Mouse (Mus musculus) liver, embryonic 14.5 days (tissue): ENCODE measurements around the gene 4930556J24Rik.

ENCODE experiments used
- CTCF ChIP-seq: IDR thresholded peaks from 2 replicates; pipeline ENCODE4 v1.5.1; 2016; ENCODE audit warnings: antibody characterized with exemption, low read depth, control low read depth
- EP300 ChIP-seq: IDR thresholded peaks from 2 replicates; pipeline ENCODE4 v1.6.1; 2016; ENCODE audit warnings: antibody characterized with exemption, low read depth

DNA sequence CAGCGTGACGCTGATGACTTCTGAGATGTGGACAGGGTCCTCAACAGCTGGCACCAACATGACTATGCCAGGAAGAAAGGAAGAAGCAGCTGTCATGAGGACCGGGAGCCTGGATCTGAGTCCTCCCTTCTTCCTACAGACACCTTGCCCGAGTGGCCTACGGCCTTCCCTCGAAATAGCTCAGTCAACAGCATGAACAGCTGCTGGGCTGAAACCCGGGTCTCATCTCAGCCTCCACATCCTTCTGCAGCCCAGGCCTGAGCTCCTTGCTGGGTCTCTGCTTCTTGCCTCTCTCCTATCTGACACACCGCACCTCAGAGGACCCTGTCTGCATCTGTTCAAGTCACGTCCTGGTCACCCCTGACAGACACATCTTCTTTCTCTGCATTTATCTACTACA, 54.5 kb downstream of the 4930556J24Rik start:
- TF ChIP-seq EP300 (no peak), CTCF (no peak)
